Comparison of ENCODE assay signal across 10 mouse cellular contexts in genomic region chr5:31709389-31709788, GRCm38 (mm10). TPM values are rescaled to one million over a fixed set of nuclear protein-coding genes. Genes with fewer than 3 reads are reported as not detected.
A peak's percentile ranks its signal among the peaks of the same experiment; 100 is the strongest.
DNase-seq lines count a peak whose midpoint lies in the region; ATAC-seq and TF ChIP-seq lines count a peak whose summit lies in the region.
"Had no signal": no experiment of that assay in that cellular context is flagged by ENCODE, and none has a peak within 500 bp of the region (broad histone marks: within the 10 kb centered on the region; RNA-seq: fewer than 3 reads in every experiment).

No protein-coding gene starts in this region.

- no peak for TF ChIP-seq POLR2A in cortical plate, adult 2 months (IDR thresholded peaks at IDR 0.05; ENCODE audit: extremely low read depth, insufficient read depth, low read length)

- H3K9ac ChIP-seq in lung, postnatal 0 days (replicated peaks; ENCODE audit: low read depth) = no peak overlapping the region
- H3K9ac ChIP-seq: embryonic facial prominence, embryonic 12.5 days had no signal

- H3K4me2 ChIP-seq in lung, postnatal 0 days (replicated peaks; ENCODE audit: low read depth, low read length) = no peak overlapping the region
- H3K4me2 ChIP-seq: embryonic facial prominence, embryonic 12.5 days had no signal

- H3K4me3 ChIP-seq in lung, postnatal 0 days (ENCODE audit: low read depth, low read length) = no peak overlapping the region
- no peak overlapping the region for H3K4me3 ChIP-seq in cortical plate, adult 2 months (ENCODE audit: insufficient read depth, low read length)
- H3K4me3 ChIP-seq: embryonic facial prominence, embryonic 12.5 days had no signal

- WGBS in lung, postnatal 0 days = 87% methylated on average over 1 of the region's 1 CpGs

- no peaks in the 10 kb centered on the region for H3K27me3 ChIP-seq in lung, postnatal 0 days (replicated peaks; ENCODE audit: insufficient read depth, low read length)
- H3K27me3 ChIP-seq: embryonic facial prominence, embryonic 12.5 days had no signal

- peak; percentile 53 for TF ChIP-seq CTCF in lung, postnatal 0 days (IDR thresholded peaks at IDR 0.05)
- 0 out of 2 replicates have a peak, but pooled peaks have one; percentile 14 for TF ChIP-seq CTCF in cortical plate, adult 2 months (IDR thresholded peaks at IDR 0.05; ENCODE audit: extremely low read depth, insufficient read depth, low read length)

- TF ChIP-seq EP300 in lung, postnatal 0 days (IDR thresholded peaks at IDR 0.05) = no peak

- no peak for ATAC-seq in lung, postnatal 0 days
- no peak for ATAC-seq in activated CD4-positive, CD25-positive, alpha-beta regulatory T cell, adult 4 months

- 0 out of 2 replicates have a peak, but pooled peaks cover 4% of the 10 kb centered on the region for H3K36me3 ChIP-seq in lung, postnatal 0 days (ENCODE audit: insufficient read depth, low read length)
- H3K36me3 ChIP-seq: embryonic facial prominence, embryonic 12.5 days had no signal

- 0 out of 2 replicates have a peak, but pooled peaks cover 4% of the 10 kb centered on the region for H3K4me1 ChIP-seq in lung, postnatal 0 days (ENCODE audit: insufficient read depth, low read depth, low read length)
- H3K4me1 ChIP-seq in cortical plate, adult 2 months (ENCODE audit: control insufficient read depth, insufficient read depth, low read length) = no peaks in the 10 kb centered on the region
- H3K4me1 ChIP-seq: embryonic facial prominence, embryonic 12.5 days had no signal

- H3K27ac ChIP-seq in lung, postnatal 0 days (ENCODE audit: low read length) = no peak overlapping the region
- no peak overlapping the region for H3K27ac ChIP-seq in cortical plate, adult 2 months (ENCODE audit: insufficient read depth, low read length)
- H3K27ac ChIP-seq: embryonic facial prominence, embryonic 12.5 days; macrophage had no signal

- H3K9me3 ChIP-seq in lung, postnatal 0 days (ENCODE audit: low read length) = no peaks in the 10 kb centered on the region

- DNase-seq in cerebellum, postnatal 10 days = peak; percentile 13 to 20
- DNase-seq in cerebellum, postnatal 25 days = no peak
- DNase-seq in lung, postnatal 0 days (ENCODE audit: low spot score) = no peak
- DNase-seq in lung, postnatal 14 days = no peak
- peak; percentile 59 for DNase-seq in thymus, postnatal 4 days
- DNase-seq in embryo, embryonic 9.5 days (ENCODE audit: extremely low spot score) = no peak

RNA-seq across cellular contexts. Expression of gene Babam2, which starts 11.9 kb away (rescaled TPM):
- polyA plus RNA-seq in lung, postnatal 0 days (2015; fragmentation: Nextera tagmentation; extraction: Ambion mirVana) = 39.4 and 46.5 TPM in 2 replicates
- 49.1 and 52.8 TPM in 2 replicates for polyA plus RNA-seq in cortical plate, adult 2 months (2012; rRNA removed)
- 10 to 100 TPM; 92.9 to 93.6 TPM for polyA plus RNA-seq in activated CD4-positive, CD25-positive, alpha-beta regulatory T cell, adult 4 months (2017; shearing (Covaris generic))

RNA-seq across cellular contexts. Expression of gene Rbks, which starts 12.0 kb away (rescaled TPM):
- polyA plus RNA-seq in lung, postnatal 0 days (2015; fragmentation: Nextera tagmentation; extraction: Ambion mirVana) = 9.8 and 10.1 TPM in 2 replicates
- polyA plus RNA-seq in cortical plate, adult 2 months (2012; rRNA removed) = 3.2 and 4.2 TPM in 2 replicates
- 10 to 100 TPM; 16.9 to 18.2 TPM for polyA plus RNA-seq in activated CD4-positive, CD25-positive, alpha-beta regulatory T cell, adult 4 months (2017; shearing (Covaris generic))

Comparison
In these comparisons a context has a peak if more than half of its experiments do, and no peak if none do; other contexts are left out.
1. DNase-seq: peak in cerebellum, postnatal 10 days (2 of 2) and thymus, postnatal 4 days (single experiment); none in cerebellum, postnatal 25 days (0 of 2), lung, postnatal 0 days (single experiment), lung, postnatal 14 days (single experiment) and embryo, embryonic 9.5 days (single experiment).